Mouse (Mus musculus) liver, embryonic 14.5 days (tissue): Measurements from ENCODE around the gene H2-M5. TPM values are rescaled to one million over a fixed set of nuclear protein-coding genes. Genes with fewer than 3 reads are reported as not detected.

Experiments
- ATAC-seq: fragments of 200-750 bp; cut with Nextera tagmentation; 2 replicates; pipeline ENCODE4 v1.8.0; 2017; ENCODE audit warnings: moderate number of reproducible peaks, mild to moderate bottlenecking, moderate library complexity; ENCODE audit not compliant: insufficient read depth
- DNase-seq, 3 experiments: peaks; one replicate each; pipeline ENCODE4 v3.0.0-alpha.2; 2012 to 2013; ENCODE audit warnings: low read depth in 3 of 3, low spot score in 3 of 3
- H3K27ac ChIP-seq: fragments of 300-500 bp; sonication (generic); 2 replicates; pipeline ENCODE4 v1.5.1; 2014; ENCODE audit warnings: moderate library complexity, mild to moderate bottlenecking, control low read depth, inconsistent platforms
- H3K27me3 ChIP-seq: fragments of 300-500 bp; sonication (generic); 2 replicates; pipeline ENCODE4 v1.6.1; 2014; ENCODE audit warnings: mild to moderate bottlenecking, low read length, moderate library complexity; ENCODE audit not compliant: control insufficient read depth, insufficient read depth
- H3K36me3 ChIP-seq: fragments of 300-500 bp; sonication (generic); replicated peaks from 2 replicates; pipeline ENCODE4 v1.6.1; 2014; ENCODE audit warnings: low read depth; ENCODE audit not compliant: control insufficient read depth, insufficient read depth
- H3K4me1 ChIP-seq, 2 experiments: fragments of 200-500 bp in 1 of 2; fragments of 300-500 bp in 1 of 2; sonication (generic) in 1 of 2; replicated peaks; 2 replicates each; pipeline ENCODE4 v1.6.1; 2012 to 2014; ENCODE audit warnings: antibody characterized with exemption in 1 of 2, inconsistent platforms in 1 of 2, low read length in 1 of 2; ENCODE audit not compliant: control insufficient read depth in 2 of 2, insufficient read depth in 2 of 2
- H3K4me2 ChIP-seq: fragments of 300-500 bp; sonication (generic); 2 replicates; pipeline ENCODE4 v1.6.1; 2014; ENCODE audit warnings: low read depth, mild to moderate bottlenecking, control low read depth, moderate library complexity
- H3K4me3 ChIP-seq, 2 experiments: fragments of 200-500 bp in 1 of 2; fragments of 300-500 bp in 1 of 2; sonication (generic) in 1 of 2; 2 replicates each; pipeline ENCODE4 v1.5.1; 2012 to 2014; ENCODE audit warnings: low read depth in 2 of 2, low read length in 2 of 2, mild to moderate bottlenecking in 2 of 2, control low read depth in 1 of 2, inconsistent platforms in 1 of 2, moderate library complexity in 1 of 2; ENCODE audit not compliant: insufficient read depth in 1 of 2
- H3K9ac ChIP-seq: fragments of 300-500 bp; sonication (generic); replicated peaks from 2 replicates; pipeline ENCODE4 v1.6.1; 2014; ENCODE audit warnings: mild to moderate bottlenecking, control low read depth, moderate library complexity
- H3K9me3 ChIP-seq: fragments of 300-500 bp; sonication (generic); 2 replicates; pipeline ENCODE4 v1.6.1; 2016; ENCODE audit warnings: low read length, mixed read lengths; ENCODE audit not compliant: control insufficient read depth
- CTCF ChIP-seq: IDR thresholded peaks from 2 replicates; pipeline ENCODE4 v1.5.1; 2016; ENCODE audit warnings: antibody characterized with exemption, low read depth, control low read depth
- EP300 ChIP-seq: IDR thresholded peaks from 2 replicates; pipeline ENCODE4 v1.6.1; 2016; ENCODE audit warnings: antibody characterized with exemption, low read depth
- WGBS: fragments of 180-500 bp; shearing (Covaris S2); extraction: QIAGEN DNeasy Blood & Tissue Kit; methylation state at CpG from one replicate; pipeline ENCODE4 v1.1.7; 2014; ENCODE audit not compliant: insufficient replicate concordance; 5-methylcytosine and 5-hydroxymethylcytosine counted together
- polyA plus RNA-seq, 2 experiments: library from polyadenylated mRNA; depleted of rRNA in 1 of 2; stranded (reverse) in 1 of 2; unstranded in 1 of 2; fragments of >200 nt; fragmentation: Nextera tagmentation in 1 of 2; extraction: Ambion mirVana in 1 of 2; gene quantifications; 2 replicates each; pipeline versions ENCODE4 v1.2.1 to v1.2.3; 2012 to 2014

Gene H2-M5
- polyA plus RNA-seq, 2 experiments: 0.03 TPM; not detected in 1

DNA sequence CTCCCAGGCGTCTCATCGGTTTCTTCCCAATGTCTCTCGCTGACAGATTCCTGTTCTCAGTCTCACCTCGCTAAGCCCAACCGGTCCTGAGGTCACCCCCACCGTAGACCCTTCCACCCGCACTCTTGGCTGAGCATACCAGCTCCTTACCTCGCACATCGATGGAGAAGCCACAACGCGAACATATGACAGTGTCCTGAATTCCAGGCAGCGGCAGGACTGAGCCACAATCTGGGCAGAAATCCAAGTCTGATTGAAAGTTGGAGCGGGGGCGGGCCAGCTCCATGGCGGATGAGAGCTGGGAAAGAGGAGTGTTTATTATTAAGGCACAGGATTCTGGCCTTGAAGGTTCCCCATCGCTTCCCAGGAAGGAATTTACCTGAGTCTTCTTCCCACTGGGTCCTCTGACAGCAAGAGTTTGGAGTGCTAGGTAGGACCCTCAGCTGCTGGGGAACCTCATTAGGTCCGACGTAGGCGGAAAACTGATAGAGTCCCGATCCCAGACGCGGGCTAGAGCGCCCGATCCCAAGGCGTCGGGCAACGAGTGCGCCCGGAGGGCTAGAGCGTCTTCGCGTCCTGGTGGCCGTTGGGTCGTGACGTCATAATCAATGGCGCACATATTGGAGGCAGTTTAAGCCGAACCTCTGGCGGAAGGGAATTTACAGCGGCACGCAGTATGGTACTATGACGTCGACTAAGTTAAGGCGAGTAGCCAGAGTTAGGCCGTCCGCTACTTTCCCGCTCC is 31.2 kb downstream of the H2-M5 start, which contains the start of the genes Znrd1 and Znrd1as:
Znrd1 (minus strand) TSS at position 561 of the 745 bp plus-strand sequence.
Znrd1as (plus strand) TSS at position 594 of the 745 bp plus-strand sequence.
- Histone ChIP-seq H3K4me3 (peak within 1 kb of the TSS; percentile 86 to 97), H3K27me3 (no peaks in the 10 kb centered on the region), H3K4me2 (peak within 1 kb of the TSS; percentile 95), H3K36me3 (no peaks in the 10 kb centered on the region; the same call in 1 of the 2 replicates), H3K9me3 (no peaks in the 10 kb centered on the region), H3K9ac (peak within 1 kb of the TSS; percentile 89), H3K27ac (peak within 1 kb of the TSS; percentile 15), H3K4me1 (peaks cover 13 to 14% of the 10 kb centered on the region in 2 experiments)
- peak; percentile 95 to 96 (median 95) for DNase-seq
- TF ChIP-seq EP300 (peak; percentile 58), CTCF (no peak)
- WGBS: under 1% methylated on average over 46 of the region's 46 CpGs
- ATAC-seq: peak; percentile 98

DNA sequence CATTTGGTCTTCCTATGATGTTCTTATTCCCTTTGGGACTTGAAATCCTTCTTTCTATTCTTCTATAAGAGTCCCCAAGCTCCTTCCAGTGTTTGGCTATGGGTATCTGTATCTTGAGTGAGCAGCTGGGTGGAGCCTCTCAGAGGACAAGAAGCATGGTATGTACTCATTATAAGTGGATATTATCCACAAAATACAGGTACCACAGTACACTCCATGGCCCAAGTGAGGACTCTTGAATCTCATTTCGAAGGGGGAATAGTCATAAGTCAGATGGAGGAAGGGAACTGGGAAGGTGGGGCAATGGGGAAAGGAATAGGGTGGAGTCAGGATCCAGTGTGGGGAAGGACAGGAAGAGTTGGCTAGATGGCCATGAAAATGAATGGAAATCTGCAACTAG is 36.3 kb downstream of the H2-M5 start:
- WGBS: 58% methylated on average over 1 of the region's 1 CpGs
- no peak overlapping the region for H3K4me2 ChIP-seq
- no peak overlapping the region for H3K4me3 ChIP-seq
- no peaks in the 10 kb centered on the region; the same call in 1 of the 2 replicates for H3K36me3 ChIP-seq
- no peaks in the 10 kb centered on the region for H3K9me3 ChIP-seq
- no peak overlapping the region for H3K27ac ChIP-seq
- no peak for TF ChIP-seq EP300
- DNase-seq (no peak), ATAC-seq (no peak)
- no peak overlapping the region for H3K9ac ChIP-seq
- no peaks in the 10 kb centered on the region for H3K27me3 ChIP-seq
- peaks cover 13 to 14% of the 10 kb centered on the region in 2 experiments for H3K4me1 ChIP-seq

DNA sequence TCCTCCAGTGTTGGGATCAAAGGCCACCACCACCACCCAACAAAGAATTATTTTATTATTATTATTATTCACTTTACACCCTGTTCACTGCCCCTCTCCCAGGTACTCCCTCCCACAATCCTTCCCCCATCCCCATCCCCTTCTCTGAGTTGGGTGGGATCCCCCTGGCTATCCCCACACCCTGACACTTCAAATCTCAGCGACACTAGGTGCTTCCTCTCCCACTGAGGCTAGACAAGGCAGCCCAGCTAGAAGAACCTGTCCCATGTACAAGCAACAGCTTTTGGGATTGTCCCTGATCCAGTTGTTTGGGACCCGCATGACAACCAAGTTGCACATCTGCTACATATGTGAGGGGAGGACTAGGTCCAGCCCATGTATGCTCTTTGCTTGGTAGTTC is 36.7 kb downstream of the H2-M5 start:
- H3K4me3 ChIP-seq: no peak overlapping the region
- H3K4me1 ChIP-seq: peaks cover 10 to 12% of the 10 kb centered on the region in 2 experiments
- no peak overlapping the region for H3K27ac ChIP-seq
- no peak for ATAC-seq
- no peaks in the 10 kb centered on the region for H3K9me3 ChIP-seq
- no peaks in the 10 kb centered on the region; the same call in 1 of the 2 replicates for H3K36me3 ChIP-seq
- no peak overlapping the region for H3K4me2 ChIP-seq
- H3K9ac ChIP-seq: no peak overlapping the region
- TF ChIP-seq CTCF (no peak), EP300 (no peak)
- 83% methylated on average over 2 of the region's 2 CpGs for WGBS
- DNase-seq: no peak
- H3K27me3 ChIP-seq: peaks cover 4% of the 10 kb centered on the region

DNA sequence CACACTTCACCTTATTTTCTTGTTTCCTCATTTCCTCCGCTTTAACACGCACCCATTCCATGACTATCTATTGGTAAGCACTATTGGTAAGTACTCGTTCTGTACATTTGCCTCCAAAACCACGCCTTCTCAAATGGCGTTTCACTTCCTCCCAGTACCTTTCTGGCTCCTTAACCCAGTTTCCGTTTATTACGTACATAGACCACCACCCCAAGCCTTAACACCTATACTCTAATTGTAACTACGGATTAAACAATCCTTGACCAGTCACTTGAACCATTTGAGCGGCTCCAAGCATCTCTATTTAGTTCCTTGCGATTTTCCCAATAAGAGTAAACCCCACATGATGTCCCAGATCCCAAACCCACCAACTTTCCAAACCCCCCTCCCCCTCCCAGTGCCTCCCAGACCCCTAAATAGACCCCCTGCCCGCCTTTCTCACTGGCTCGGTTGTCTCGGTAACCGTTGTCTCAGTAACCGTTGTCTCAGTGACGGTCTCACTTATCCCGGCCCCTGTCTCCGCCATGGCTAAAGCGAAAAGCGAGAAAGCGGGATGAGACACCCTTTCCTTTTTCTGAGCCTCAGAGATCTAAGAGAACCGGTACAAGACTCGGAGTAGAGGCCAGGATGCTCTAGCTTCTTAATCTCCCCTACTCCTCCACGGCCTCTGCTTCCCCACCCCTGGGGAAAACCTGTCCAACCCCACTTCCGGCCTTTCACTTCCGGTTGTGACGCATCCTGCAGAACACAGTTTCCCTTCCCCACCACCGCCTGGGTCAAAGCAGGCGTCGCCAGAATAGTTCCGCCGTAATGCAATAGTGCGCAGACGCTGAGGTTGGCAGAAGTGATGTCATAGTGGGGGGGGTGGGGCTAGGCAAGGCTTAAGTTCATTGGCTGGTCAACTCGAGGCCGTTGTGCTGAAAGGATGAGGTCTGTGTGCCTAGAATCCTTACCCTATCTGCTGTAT is 38.1 kb downstream of the H2-M5 start, which contains the start of gene Ppp1r11:
Ppp1r11 (minus strand) TSS at position 761 of the 967 bp plus-strand sequence.
- Histone ChIP-seq H3K9me3 (no peaks in the 10 kb centered on the region), H3K36me3 (no peaks in the 10 kb centered on the region; the same call in 1 of the 2 replicates), H3K4me1 (peaks cover 7 to 11% of the 10 kb centered on the region in 2 experiments), H3K4me2 (peak within 1 kb of the TSS; percentile 87), H3K27me3 (peaks cover 17% of the 10 kb centered on the region), H3K27ac (peak within 1 kb of the TSS; percentile 38), H3K4me3 (peak within 1 kb of the TSS; percentile 73 to 95), H3K9ac (peak within 1 kb of the TSS; percentile 74)
- no peak for TF ChIP-seq CTCF
- DNase-seq (peak; percentile 94 to 96 (median 96)), ATAC-seq (peak; percentile 98)
- under 1% methylated on average over 36 of the region's 36 CpGs for WGBS
